Mouse (Mus musculus) CH12.LX (cell line): ENCODE data around the gene Tmem245. TPM values are rescaled to one million over a fixed set of nuclear protein-coding genes. Genes with fewer than 3 reads are reported as not detected.

ENCODE experiments used
- DNase-seq: peaks from one replicate; pipeline ENCODE4 v3.0.0-alpha.2; 2013; ENCODE audit errors: extremely low read depth
- H3K27ac ChIP-seq: 2 replicates; pipeline ENCODE4 v1.5.1; 2012; ENCODE audit warnings: low read depth, mild to moderate bottlenecking, control low read depth, moderate library complexity; ENCODE audit not compliant: insufficient read depth
- H3K27me3 ChIP-seq: replicated peaks from 2 replicates; pipeline ENCODE3; 2012; ENCODE audit warnings: inconsistent platforms
- H3K36me3 ChIP-seq, 2 experiments: replicated peaks in 1 of 2; 2 replicates each; pipeline versions ENCODE3 to v1.6.1; 2012; ENCODE audit warnings: inconsistent platforms in 1 of 2, low read length in 1 of 2, mild to moderate bottlenecking in 1 of 2, mixed read lengths in 1 of 2, moderate library complexity in 1 of 2; ENCODE audit not compliant: control insufficient read depth in 1 of 2, insufficient read depth in 1 of 2
- H3K4me1 ChIP-seq, 2 experiments: 2 replicates each; pipeline ENCODE4 v1.6.1; 2012; ENCODE audit warnings: inconsistent platforms in 1 of 2, moderate library complexity in 1 of 2; ENCODE audit not compliant: insufficient read depth in 2 of 2, control insufficient read depth in 1 of 2
- H3K4me2 ChIP-seq: 2 replicates; pipeline ENCODE4 v1.6.1; 2012; ENCODE audit warnings: low read depth, mild to moderate bottlenecking, control low read depth; ENCODE audit not compliant: poor library complexity, insufficient read depth, severe bottlenecking
- H3K4me3 ChIP-seq, 3 experiments: fragments of 150-350 bp in 1 of 3; sonication (generic) in 1 of 3; replicated peaks in 1 of 3; 2 replicates each; pipeline versions ENCODE3 to v1.5.1; 2011 to 2012; ENCODE audit warnings: low read depth in 2 of 3, low read length in 2 of 3, mild to moderate bottlenecking in 2 of 3, moderate library complexity in 2 of 3, control low read depth in 1 of 3, improper control_type of control experiment in 1 of 3, inconsistent platforms in 1 of 3, mixed read lengths in 1 of 3; ENCODE audit not compliant: poor library complexity in 1 of 3
- H3K79me2 ChIP-seq: replicated peaks from 2 replicates; pipeline ENCODE4 v1.6.1; 2012; ENCODE audit warnings: mild to moderate bottlenecking, moderate library complexity; ENCODE audit not compliant: control insufficient read depth, poor library complexity, insufficient read depth, severe bottlenecking; ENCODE audit errors: extremely low read depth
- H3K9ac ChIP-seq: 2 replicates; pipeline ENCODE4 v1.6.1; 2012; ENCODE audit warnings: low read depth, mild to moderate bottlenecking, control low read depth, moderate library complexity; ENCODE audit not compliant: insufficient read depth
- H3K9me3 ChIP-seq: replicated peaks from 2 replicates; pipeline ENCODE3; 2012; ENCODE audit warnings: low read length, inconsistent platforms, mixed read lengths
- BHLHE40 ChIP-seq: IDR thresholded peaks from 2 replicates; pipeline ENCODE4 v1.6.1; 2011; ENCODE audit warnings: mild to moderate bottlenecking, low read depth, low read length, improper control_type of control experiment
- CHD1 ChIP-seq: IDR thresholded peaks from 2 replicates; pipeline ENCODE4 v1.6.1; 2012; ENCODE audit warnings: low read depth, low read length, improper control_type of control experiment, inconsistent platforms
- CHD2 ChIP-seq: IDR thresholded peaks from 2 replicates; pipeline ENCODE4 v1.6.1; 2011; ENCODE audit warnings: low read length, improper control_type of control experiment
- E2F4 ChIP-seq: IDR thresholded peaks from 2 replicates; pipeline ENCODE4 v1.6.1; 2011; ENCODE audit warnings: low read depth, low read length, improper control_type of control experiment; ENCODE audit not compliant: insufficient replicate concordance
- ELF1 ChIP-seq: IDR thresholded peaks from 2 replicates; pipeline ENCODE4 v1.6.1; 2014; ENCODE audit warnings: low read depth, mild to moderate bottlenecking, inconsistent platforms, low read length, improper control_type of control experiment
- GABPA ChIP-seq: IDR thresholded peaks from 2 replicates; pipeline ENCODE4 v1.6.1; 2012; ENCODE audit warnings: low read depth, low read length, improper control_type of control experiment, inconsistent platforms; ENCODE audit not compliant: insufficient replicate concordance
- HCFC1 ChIP-seq: IDR thresholded peaks from 2 replicates; pipeline ENCODE4 v1.6.1; 2012; ENCODE audit warnings: low read depth, mild to moderate bottlenecking, inconsistent platforms, low read length, improper control_type of control experiment
- IRF4 ChIP-seq: IDR thresholded peaks from 2 replicates; pipeline ENCODE4 v1.6.1; 2014; ENCODE audit warnings: low read depth, mild to moderate bottlenecking, inconsistent platforms, low read length, improper control_type of control experiment
- JUN ChIP-seq: IDR thresholded peaks from 2 replicates; pipeline ENCODE4 v1.6.1; 2011; ENCODE audit warnings: low read depth, mild to moderate bottlenecking, low read length, improper control_type of control experiment, moderate library complexity; ENCODE audit not compliant: insufficient read depth
- JUND ChIP-seq: conservative IDR thresholded peaks from 2 replicates; pipeline ENCODE4 v1.6.1; 2011; ENCODE audit warnings: low read depth, low read length, improper control_type of control experiment
- KAT2A ChIP-seq: IDR thresholded peaks from 2 replicates; pipeline ENCODE4 v1.6.1; 2012; ENCODE audit warnings: low read length, improper control_type of control experiment, inconsistent platforms; ENCODE audit not compliant: insufficient replicate concordance
- MAFK ChIP-seq: IDR thresholded peaks from 2 replicates; pipeline ENCODE4 v1.6.1; 2011; ENCODE audit warnings: low read length, improper control_type of control experiment; ENCODE audit not compliant: insufficient replicate concordance
- MAX ChIP-seq: IDR thresholded peaks from 2 replicates; pipeline ENCODE4 v1.6.1; 2011; ENCODE audit warnings: low read length, improper control_type of control experiment
- MAZ ChIP-seq: IDR thresholded peaks from 2 replicates; pipeline ENCODE4 v1.6.1; 2012; ENCODE audit warnings: low read depth, mild to moderate bottlenecking, inconsistent platforms, low read length, improper control_type of control experiment, moderate library complexity
- MEF2A ChIP-seq: IDR thresholded peaks from 2 replicates; pipeline ENCODE4 v1.6.1; 2014; ENCODE audit warnings: low read depth, mild to moderate bottlenecking, inconsistent platforms, low read length, improper control_type of control experiment, borderline replicate concordance
- MXI1 ChIP-seq: IDR thresholded peaks from 2 replicates; pipeline ENCODE4 v1.6.1; 2011; ENCODE audit warnings: mild to moderate bottlenecking, low read depth, low read length, improper control_type of control experiment
- MYC ChIP-seq: IDR thresholded peaks from 2 replicates; pipeline ENCODE4 v1.6.1; 2011; ENCODE audit warnings: low read depth, mild to moderate bottlenecking, improper control_type of control experiment, low read length
- NELFE ChIP-seq: IDR thresholded peaks from 2 replicates; pipeline ENCODE4 v1.6.1; 2011; ENCODE audit warnings: low read depth, low read length, improper control_type of control experiment
- NRF1 ChIP-seq: IDR thresholded peaks from 2 replicates; pipeline ENCODE4 v1.6.1; 2014; ENCODE audit warnings: low read depth, mild to moderate bottlenecking, inconsistent platforms, low read length, improper control_type of control experiment, moderate library complexity
- POLR2A ChIP-seq: IDR thresholded peaks from 2 replicates; pipeline ENCODE4 v1.6.1; 2011; ENCODE audit warnings: low read depth, mild to moderate bottlenecking, improper control_type of control experiment, low read length
- RAD21 ChIP-seq: IDR thresholded peaks from 2 replicates; pipeline ENCODE4 v1.6.1; 2011; ENCODE audit warnings: low read depth, mild to moderate bottlenecking, low read length, improper control_type of control experiment, moderate library complexity
- RCOR1 ChIP-seq: conservative IDR thresholded peaks from 2 replicates; pipeline ENCODE4 v1.6.1; 2012; ENCODE audit warnings: low read depth, mild to moderate bottlenecking, inconsistent platforms, low read length, improper control_type of control experiment
- SIN3A ChIP-seq: IDR thresholded peaks from 2 replicates; pipeline ENCODE4 v1.6.1; 2012; ENCODE audit warnings: low read length, improper control_type of control experiment, inconsistent platforms
- SMC3 ChIP-seq: IDR thresholded peaks from 2 replicates; pipeline ENCODE4 v1.6.1; 2011; ENCODE audit warnings: low read depth, low read length, improper control_type of control experiment
- TBP ChIP-seq: conservative IDR thresholded peaks from 2 replicates; pipeline ENCODE4 v1.6.1; 2011; ENCODE audit warnings: low read depth, low read length, improper control_type of control experiment
- TCF12 ChIP-seq: IDR thresholded peaks from 2 replicates; pipeline ENCODE4 v1.6.1; 2014; ENCODE audit warnings: low read depth, mild to moderate bottlenecking, inconsistent platforms, low read length, improper control_type of control experiment
- UBTF ChIP-seq: IDR thresholded peaks from 2 replicates; pipeline ENCODE4 v1.6.1; 2012; ENCODE audit warnings: low read depth, mild to moderate bottlenecking, inconsistent platforms, low read length, improper control_type of control experiment, moderate library complexity
- USF2 ChIP-seq: conservative IDR thresholded peaks from 2 replicates; pipeline ENCODE4 v1.6.1; 2011; ENCODE audit warnings: low read depth, low read length, improper control_type of control experiment
- ZC3H11A ChIP-seq: IDR thresholded peaks from 2 replicates; pipeline ENCODE4 v1.6.1; 2012; ENCODE audit warnings: low read depth, mild to moderate bottlenecking, inconsistent platforms, low read length, improper control_type of control experiment
- ZMIZ1 ChIP-seq: IDR thresholded peaks from 2 replicates; pipeline ENCODE4 v1.6.1; 2012; ENCODE audit warnings: low read depth, mild to moderate bottlenecking, inconsistent platforms, low read length, improper control_type of control experiment
- ZNF384 ChIP-seq: IDR thresholded peaks from 2 replicates; pipeline ENCODE4 v1.6.1; 2012; ENCODE audit warnings: low read depth, low read length, improper control_type of control experiment, inconsistent platforms
- dilution Hi-C: fragments of 300-500 bp; cut with MboI; formaldehyde crosslinking; loops from 2 replicates; pipeline ENCODE4 v1.14.3; 2020; ENCODE audit warnings: low sequenced_read_pairs; ENCODE audit not compliant: extremely low pct_unique_long_range_greater_than_20kb, extremely low pct_ligation_motif_present
- in situ Hi-C: fragments of 300-500 bp; cut with MboI; formaldehyde crosslinking; loops from 3 replicates; pipeline ENCODE4 v1.14.3; 2019; ENCODE audit warnings: low sequenced_read_pairs, low pct_ligation_motif_present, low pct_unique_long_range_greater_than_20kb, mixed read lengths
- polyA plus RNA-seq: library from polyadenylated mRNA; unstranded; fragments of >175 nt; gene quantifications from 2 replicates; pipeline ENCODE4 v1.2.1, GENCODE M21; 2012; ENCODE audit warnings: low read depth; ENCODE audit not compliant: insufficient read length
- total RNA-seq, 2 experiments: library from RNA; depleted of rRNA; stranded (reverse); fragments of 300-350 nt in 1 of 2; fragments of >200 nt in 1 of 2; gene quantifications; 2 replicates each; pipeline ENCODE4 v1.2.3; 2012 to 2014

The Tmem245 gene
- total RNA-seq (2012; rRNA removed) (8.4 and 9.0 TPM in 2 replicates), total RNA-seq (2014; rRNA removed) (4.0 and 4.4 TPM in 2 replicates), polyA plus RNA-seq (4.7 and 5.6 TPM in 2 replicates)

- in situ Hi-C loops = no loop called here
- peak within 1 kb of the TSS; percentile 75 for H3K9ac ChIP-seq
- H3K79me2 ChIP-seq = peaks cover 10% of the 10 kb centered on the region
- H3K27ac ChIP-seq = peak within 1 kb of the TSS; percentile 21; the same call in 1 of the 2 replicates
- TF ChIP-seq BHLHE40 (peak; percentile 32; the same call in 1 of the 2 replicates), IRF4 (peak; percentile 58; the same call in 1 of the 2 replicates), SIN3A (peak; percentile 71), CHD2 (peak; percentile 68), MAFK (no peak), MEF2A (peak; percentile 70), NELFE (peak; percentile 87), MXI1 (peak; percentile 85), POLR2A (peak; percentile 77), JUND (no peak), ZNF384 (no peak), JUN (no peak), TCF12 (peak; percentile 78), ELF1 (peak; percentile 70), MAX (peak; percentile 64), RCOR1 (0 out of 2 replicates have a peak, but pooled peaks have one; percentile 25), KAT2A (peak; percentile 98), RAD21 (no peak), E2F4 (no peak), TBP (0 out of 2 replicates have a peak, but pooled peaks have one; percentile 26), MYC (peak; percentile 87), ZMIZ1 (peak; percentile 72), HCFC1 (peak; percentile 99), GABPA (peak; percentile 81; the same call in 1 of the 2 replicates), USF2 (no peak), UBTF (no peak; the same call in none of the 2 replicates), NRF1 (peak; percentile 82), SMC3 (no peak), CHD1 (peak; percentile 26; the same call in 1 of the 2 replicates), ZC3H11A (no peak), MAZ (peak; percentile 93)
- TF ChIP-seq, all 38 proteins: peak for 21
- H3K9me3 ChIP-seq = no peaks in the 10 kb centered on the region
- dilution Hi-C loops = no loop called here
- peak within 1 kb of the TSS; percentile 72 to 94 (median 80) for H3K4me3 ChIP-seq
- H3K36me3 ChIP-seq = peaks cover 0 to 12% of the 10 kb centered on the region in 2 experiments
- DNase-seq = peak; percentile 97
- peak within 1 kb of the TSS; percentile 77; the same call in 1 of the 2 replicates for H3K4me2 ChIP-seq
- no peaks in the 10 kb centered on the region for H3K27me3 ChIP-seq
- H3K4me1 ChIP-seq = peaks cover 9 to 46% of the 10 kb centered on the region in 2 experiments
These were observed at the start of gene Tmem245 for GRCm38 (mm10) chr4:56946641-56947640. Gene Tmem245, minus strand, starts transcription at chr4:56947437.
